Mouse (Mus musculus): ENCODE results near the gene Otulin. TPM values are rescaled to one million over a fixed set of nuclear protein-coding genes. Genes with fewer than 3 reads are reported as not detected.

Otulin gene
- total RNA-seq, 2 experiments from 2014 or later, result 20.5 to 25.8 TPM

DNA sequence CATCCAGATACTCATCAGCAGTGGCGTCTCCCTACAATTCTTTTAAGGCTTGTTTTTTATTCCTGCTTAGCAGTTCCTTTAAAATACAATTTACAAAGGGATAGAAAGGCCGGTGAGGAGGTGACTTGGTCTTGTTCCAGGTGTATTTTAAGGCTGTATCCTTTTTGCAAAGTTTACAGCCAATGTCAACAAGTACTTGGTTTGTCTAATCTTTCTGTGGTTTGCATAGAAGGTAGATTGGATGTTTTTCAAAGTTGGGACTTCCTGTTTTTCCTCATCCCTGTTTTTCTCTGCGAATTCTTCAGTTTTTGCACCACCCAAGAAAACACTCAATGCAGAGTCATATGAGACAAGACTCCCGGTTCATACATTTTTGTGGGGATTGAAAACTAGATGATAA, 101.6 kb downstream of the Otulin start:
- DNase-seq (ENCODE audit: low spot score in 2 of 2), result no peak
- intact Hi-C loops (cut with DNase I), result no loop called here

DNA sequence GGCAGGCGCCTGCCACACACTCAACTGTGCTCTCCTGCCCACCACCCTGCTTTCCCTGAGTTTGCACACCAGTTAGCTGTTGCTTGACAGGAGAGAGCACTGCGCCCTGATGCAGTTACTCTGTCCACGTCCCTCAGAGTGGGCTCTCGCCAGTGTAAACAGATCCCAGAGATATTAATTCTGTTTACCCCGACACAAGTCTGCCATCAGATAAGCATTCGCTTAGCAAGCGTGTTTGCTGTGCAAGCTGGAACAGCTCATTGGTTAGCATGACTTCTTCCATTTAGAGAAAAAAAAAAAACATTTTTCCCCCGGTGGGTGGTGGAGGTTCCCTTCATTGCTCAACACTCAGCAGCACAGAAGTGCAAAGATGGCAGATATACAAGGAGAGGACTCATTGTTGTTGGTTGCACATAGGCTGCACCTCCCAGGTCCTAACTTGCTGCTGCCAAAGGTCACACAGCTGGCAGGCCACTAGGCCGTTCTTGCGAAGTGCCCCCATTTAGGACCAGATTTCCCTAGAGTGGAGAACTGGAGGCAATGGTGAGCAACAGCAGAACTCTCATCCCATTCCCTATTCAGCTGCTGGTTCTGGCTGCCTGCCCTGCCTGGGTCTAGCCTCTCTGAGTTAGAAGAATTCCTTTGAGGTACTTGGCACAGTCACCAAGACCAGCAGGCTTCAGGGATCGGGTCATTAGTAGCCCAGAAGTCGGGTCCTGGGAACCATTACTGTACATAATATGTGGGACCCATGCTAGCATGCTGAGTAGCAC, 105.1 kb downstream of the Otulin start:
- intact Hi-C loops (cut with DNase I), result no loop called here
- no peak for DNase-seq (ENCODE audit: low spot score in 2 of 2)

DNA sequence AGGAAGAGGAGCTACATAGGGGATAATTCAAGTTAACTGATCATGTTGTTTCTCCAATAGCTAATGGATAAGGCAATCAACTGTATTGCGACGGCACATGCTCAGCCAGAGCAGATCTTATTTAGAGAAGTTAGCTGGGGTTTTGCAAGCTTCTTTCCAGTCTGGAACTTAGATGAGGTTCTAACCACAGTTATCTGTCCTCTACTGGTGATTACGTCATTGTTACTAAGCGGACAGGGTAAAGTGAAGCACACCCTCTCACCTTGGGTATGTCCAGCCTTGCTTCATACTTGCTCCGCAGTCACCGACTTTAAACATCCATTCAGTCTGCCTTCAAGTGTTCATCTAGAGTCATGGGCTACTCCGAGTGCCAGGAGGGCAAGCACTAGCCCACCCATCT, 110.6 kb downstream of the Otulin start:
- intact Hi-C loops (cut with DNase I), result no loop called here
- no peak for DNase-seq (ENCODE audit: low spot score in 2 of 2)

DNA sequence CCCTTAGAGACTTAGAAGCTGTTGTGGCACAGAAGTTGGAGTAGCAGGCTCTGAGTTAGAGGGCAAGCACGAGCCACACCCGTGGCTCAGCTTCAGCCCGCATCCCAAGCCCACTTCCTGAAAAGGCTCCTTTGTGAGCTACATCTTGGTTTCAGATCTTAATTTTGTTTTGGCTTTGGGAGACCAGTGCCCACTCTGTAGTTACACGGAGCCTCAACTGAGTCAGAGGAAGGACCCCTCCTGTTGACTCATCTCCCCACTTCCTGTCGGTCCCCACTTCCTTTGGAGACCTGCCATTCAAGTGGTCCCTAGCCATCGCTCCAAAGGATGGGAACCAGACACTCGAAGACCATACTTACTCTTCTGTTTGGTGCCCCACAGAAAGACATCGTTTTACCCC, 112.5 kb downstream of the Otulin start:
- no peak for DNase-seq (ENCODE audit: low spot score in 2 of 2)

DNA sequence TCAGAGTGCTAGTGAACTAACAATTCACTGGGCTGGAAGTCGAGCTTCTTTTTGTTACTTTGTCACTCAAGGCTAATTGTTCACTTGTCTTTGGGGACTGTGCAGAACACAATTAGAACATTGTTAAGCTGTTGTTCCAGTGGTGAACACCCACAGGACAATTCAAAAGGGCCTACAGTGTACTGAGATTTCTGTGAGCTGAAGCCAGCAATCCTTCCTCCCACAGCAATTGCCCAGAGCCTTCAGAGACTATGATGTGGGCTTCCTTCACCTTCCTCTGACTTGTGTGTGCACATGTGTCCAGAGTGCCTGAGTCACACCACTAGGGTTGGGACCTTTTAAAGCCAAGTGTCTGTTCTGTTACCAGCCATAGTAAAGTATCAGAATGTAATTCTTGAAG, 113.6 kb downstream of the Otulin start:
- DNase-seq (ENCODE audit: low spot score in 2 of 2), result no peak

More for the DNA sequence above, 112.5 kb downstream of the Otulin start:
- intact Hi-C loops (cut with DNase I), result no loop called here

DNA sequence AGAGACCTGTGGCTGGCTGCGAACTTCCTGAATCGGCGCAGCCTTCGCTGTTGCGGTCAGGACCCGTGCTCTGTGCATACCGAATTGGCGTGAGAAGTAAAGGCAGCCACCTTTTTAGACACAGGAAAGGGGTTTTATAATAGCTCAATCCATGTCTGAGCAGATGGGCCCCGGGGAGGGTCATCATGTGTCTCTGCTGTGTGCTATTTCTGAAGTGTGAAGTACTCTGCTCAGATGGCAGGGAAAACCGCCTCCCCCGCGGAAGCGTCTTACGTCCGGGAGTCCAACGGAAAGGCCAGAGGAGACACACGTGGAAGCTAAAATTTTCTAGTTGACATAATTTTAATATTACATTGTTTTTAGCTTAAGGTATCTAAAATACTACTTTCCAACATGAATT, 121.5 kb downstream of the Otulin start:
- intact Hi-C loops (cut with DNase I), result no loop called here
- peak; percentile 60 to 65 for DNase-seq (ENCODE audit: low spot score in 2 of 2)

More for the DNA sequence above, 113.6 kb downstream of the Otulin start:
- intact Hi-C loops (cut with DNase I), result no loop called here

DNA sequence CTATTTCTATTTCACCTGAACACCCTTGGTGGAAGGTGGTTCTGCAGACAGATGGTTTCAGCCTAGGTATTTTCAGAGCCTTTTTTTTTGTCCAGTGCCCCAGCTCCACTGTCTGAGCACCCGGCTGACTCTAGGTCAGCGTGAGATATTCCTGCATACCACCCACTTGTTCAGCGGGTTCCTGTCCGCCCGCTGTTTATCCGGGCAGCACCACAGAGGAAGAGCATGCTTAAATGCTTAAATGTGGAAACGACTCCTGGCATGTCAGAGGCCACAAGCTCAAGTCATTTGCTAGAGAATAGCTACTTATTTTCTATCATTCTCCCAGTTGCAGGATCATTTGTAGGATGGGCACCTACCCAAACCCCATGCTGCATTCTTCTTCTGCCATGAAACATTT, 122.3 kb downstream of the Otulin start:
- DNase-seq (ENCODE audit: low spot score in 2 of 2), result no peak
- intact Hi-C loops (cut with DNase I), result no loop called here

DNA sequence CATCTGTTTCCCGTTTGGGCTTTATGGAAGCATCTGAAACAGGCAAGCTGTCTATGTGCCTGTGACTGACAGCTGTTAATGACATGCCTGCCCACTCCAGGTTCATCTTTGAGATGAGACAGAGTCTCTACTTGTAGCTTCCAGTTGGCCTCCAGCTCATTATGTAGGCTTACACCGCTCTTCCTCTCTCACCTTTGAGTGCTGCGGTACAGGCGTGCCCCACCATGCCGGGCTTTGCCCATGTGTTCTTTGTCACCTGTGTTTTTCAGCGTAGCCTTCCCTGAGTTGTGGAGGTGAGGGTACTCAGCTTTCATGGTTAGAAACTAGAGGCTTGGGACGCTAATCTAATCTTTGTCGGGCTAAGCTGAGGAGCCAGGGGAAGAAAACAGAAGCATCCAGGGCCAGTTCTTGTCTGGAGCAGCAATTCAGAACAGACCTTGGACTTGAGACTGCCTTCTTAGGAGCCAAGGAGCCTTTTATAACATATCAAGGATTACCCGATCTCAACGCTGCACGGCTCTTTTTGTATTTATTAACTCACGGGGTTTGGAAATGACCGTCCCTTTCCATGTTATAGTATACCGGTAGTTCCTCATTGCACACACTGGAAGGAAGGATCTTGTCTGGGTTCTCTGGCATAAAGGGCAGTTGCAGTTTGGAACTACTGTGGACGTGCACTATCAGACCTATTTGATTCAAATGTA, 123.4 kb downstream of the Otulin start:
- DNase-seq (ENCODE audit: low spot score in 2 of 2), result no peak
- intact Hi-C loops (cut with DNase I), result no loop called here

DNA sequence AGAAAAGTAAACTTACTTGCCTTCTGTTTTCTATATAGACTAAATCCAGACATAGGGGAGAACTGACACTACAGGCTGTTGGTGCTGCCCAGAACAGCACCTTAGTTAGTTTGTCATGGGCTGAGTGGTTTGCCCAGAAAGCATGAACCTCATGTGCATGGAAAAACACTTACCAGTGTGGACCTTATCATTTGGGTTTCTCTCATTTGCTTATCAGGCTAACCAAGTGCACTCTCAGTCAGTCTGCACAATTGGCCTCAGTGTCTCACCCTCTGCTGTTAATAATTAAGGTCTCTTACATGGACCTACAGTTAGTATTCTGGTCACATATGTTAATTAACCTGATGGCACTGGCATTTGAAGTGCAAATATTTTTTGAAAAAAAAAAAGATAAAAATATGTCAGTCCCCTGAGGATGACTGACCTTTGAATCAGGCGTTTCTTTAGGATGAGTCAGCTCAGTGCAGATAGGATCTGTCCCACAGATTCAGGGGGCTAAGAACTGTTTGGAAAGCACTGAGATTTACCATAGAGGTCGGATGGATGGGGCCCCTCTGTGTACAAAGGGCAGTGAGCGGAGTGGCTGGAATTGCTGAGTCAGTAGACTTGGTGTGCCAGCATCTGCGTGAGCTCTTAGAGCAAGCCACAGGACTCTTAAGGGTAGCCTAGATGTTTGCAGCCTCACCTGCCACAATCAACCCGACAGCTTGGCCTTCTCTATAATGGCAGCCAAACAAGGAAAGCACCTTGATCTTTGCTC, 124.2 kb downstream of the Otulin start:
- DNase-seq (ENCODE audit: low spot score in 2 of 2), result no peak
- intact Hi-C loops (cut with DNase I), result no loop called here

DNA sequence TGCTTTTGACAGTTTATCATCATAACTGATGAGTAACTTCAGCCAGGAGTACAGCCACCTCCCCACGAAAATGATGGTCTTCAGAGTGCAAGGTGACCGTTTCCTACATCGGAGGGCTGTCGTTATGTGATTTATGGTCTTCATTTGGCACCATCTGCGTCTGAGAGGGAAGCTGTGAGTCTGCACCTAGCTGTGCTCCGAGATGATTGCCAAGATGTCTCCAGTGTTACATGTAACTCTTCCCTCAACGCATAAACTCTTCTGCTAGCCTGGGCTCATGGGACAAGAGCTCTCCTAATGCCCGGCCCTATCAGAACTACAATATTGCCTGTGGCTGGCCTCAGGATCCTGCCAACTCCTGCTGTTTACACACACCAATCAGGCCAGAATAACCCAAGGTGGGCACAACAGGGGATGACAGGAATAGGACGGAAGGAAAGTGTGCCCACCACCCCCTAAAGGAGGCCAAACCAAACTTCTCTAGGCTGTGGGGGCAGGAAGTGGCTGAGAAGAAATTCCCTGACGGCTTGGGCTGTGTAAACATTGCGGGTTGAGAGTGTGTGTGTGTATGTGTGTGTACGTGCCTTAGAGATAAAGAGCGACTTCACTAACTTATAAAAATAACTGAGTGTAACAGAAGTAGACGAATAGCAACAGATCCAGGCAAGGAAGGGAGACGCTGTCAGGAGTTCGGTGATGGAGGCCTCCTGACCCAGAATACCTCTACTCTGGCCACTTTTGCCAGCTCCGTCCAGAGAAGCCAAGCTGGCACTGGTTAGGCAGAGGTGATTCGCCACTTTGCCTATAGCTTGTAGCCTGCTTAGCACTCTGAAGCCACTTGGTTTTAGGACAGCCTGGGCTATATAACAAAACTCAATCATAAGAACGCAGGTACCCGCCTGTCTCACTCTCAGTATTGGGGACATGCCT, 126.4 kb downstream of the Otulin start:
- DNase-seq (ENCODE audit: low spot score in 2 of 2), result no peak
- intact Hi-C loops (cut with DNase I), result loop anchor here (5.0 kb wide), 1 partner anchor 37 kb away; the partner anchor contains the start of gene Ank

DNA sequence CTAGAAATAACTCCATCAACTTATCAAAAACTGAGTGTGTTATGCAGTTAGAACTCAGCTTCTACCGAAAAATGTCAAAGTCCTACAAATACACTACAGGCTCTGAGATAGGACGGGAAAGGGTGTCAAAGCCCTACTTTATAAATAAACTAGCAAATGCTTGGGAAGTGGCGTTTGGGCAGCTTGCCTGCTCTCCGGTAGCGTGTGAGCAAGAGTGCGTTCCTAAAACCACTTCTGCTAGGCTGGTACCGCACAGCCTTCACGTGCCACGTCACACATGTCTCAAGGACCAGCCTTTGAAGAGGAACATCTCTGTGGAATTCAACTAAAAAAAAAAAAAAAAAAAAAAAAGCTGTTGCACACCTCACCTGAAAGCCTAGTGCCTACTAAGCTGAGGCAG, 127.3 kb downstream of the Otulin start:
- DNase-seq (ENCODE audit: low spot score in 2 of 2), result peak; percentile 55 to 69
- intact Hi-C loops (cut with DNase I), result loop anchor here (5.0 kb wide), 1 partner anchor 36 kb away; the partner anchor contains the start of gene Ank

DNA sequence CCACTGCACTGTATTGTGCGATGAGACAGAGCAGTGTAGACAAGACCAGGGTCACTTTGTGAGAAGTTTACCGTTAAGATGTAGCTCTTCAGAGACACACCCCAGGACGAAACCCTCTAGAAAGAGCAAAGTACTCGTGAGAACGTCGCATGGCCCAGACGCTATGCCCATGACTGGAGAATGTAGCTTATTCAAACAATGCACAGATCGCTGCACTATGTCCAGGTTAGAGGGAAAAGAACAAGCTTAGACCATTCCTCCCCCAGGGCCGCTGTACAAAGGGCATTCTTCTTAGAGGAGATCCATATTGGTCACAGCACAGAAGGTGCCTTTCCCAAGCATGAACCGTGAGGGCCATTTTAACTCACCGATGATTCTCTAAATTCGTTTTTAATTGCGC, 128.2 kb downstream of the Otulin start:
- intact Hi-C loops (cut with DNase I), result loop anchor here (5.0 kb wide), 1 partner anchor 35 kb away; the partner anchor contains the start of gene Ank
- no peak for DNase-seq (ENCODE audit: low spot score in 2 of 2)

DNA sequence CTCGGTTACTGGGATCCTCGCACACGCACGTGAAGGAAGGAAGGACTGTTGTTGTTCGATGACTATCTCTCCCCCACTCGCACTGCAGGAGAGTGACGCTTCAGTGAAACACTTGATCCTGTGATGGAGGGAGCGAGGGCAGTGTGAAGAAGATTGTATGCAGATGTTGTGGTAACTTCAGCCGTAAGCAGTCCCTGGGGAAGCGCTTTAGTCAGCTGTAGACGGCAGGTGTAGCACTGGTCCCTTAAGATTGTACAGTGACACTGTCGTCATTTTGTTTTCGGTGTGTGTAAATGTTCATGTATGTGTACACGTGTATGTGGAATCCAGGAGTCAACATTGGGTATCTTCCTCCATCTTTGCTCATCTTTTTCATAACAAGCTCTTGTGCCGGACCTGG, 130.1 kb downstream of the Otulin start:
- DNase-seq (ENCODE audit: low spot score in 2 of 2), result no peak
- intact Hi-C loops (cut with DNase I), result loop anchor here (5.0 kb wide), 1 partner anchor 33 kb away; the partner anchor contains the start of gene Ank

DNA sequence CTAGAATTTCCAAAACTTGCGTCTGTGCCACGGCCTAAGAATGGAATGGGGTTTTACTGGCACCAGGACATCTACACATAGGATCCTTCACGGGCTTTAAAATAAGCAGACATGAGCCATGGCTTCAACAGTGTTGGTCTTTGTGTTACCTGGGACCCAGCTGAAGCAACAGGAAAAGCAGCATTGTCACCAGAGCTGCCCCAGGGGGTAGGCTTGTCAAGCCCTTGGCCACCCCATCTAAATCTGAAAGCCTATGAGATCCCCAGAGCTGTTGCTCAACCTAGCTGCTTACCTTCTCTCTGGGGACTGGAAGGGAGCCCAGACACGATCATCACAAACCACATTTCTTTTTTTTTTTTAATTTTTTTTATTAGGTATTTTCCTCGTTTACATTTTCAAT, 132.4 kb downstream of the Otulin start:
- intact Hi-C loops (cut with DNase I), result no loop called here
- DNase-seq (ENCODE audit: low spot score in 2 of 2), result no peak

DNA sequence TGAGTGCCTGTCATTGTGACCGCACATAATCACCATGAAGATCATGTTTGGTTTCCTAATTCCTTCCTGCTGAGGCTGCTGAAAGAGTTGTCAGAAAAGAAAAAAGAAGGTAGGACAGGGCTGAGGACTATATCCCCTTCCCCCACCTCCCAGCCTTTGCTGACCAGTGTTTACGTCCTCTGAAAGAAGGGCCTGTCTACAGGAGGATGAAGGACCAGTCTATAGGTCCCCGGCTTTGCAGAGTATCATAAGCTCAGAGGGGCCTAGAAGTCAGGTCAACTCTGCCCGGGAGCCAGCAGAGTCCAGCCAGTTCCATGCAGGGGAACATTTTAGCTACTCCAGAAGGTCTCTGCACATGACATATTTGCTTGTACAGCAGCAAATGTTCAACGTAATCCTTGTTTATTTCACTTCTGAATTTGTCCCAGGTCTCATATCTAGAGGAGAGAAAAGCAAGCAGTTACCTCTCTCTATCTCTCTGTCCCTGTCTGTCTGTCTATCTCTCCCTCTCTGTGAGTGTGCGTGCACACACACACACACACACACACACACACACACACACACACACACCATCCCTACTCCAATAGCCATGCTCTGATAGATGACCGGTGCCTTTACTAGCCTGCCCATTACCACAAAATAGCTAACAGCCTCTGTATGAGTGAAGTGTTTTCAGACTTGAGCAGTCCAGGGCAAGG, 133.0 kb downstream of the Otulin start:
- intact Hi-C loops (cut with DNase I), result no loop called here
- no peak for DNase-seq (ENCODE audit: low spot score in 2 of 2)

DNA sequence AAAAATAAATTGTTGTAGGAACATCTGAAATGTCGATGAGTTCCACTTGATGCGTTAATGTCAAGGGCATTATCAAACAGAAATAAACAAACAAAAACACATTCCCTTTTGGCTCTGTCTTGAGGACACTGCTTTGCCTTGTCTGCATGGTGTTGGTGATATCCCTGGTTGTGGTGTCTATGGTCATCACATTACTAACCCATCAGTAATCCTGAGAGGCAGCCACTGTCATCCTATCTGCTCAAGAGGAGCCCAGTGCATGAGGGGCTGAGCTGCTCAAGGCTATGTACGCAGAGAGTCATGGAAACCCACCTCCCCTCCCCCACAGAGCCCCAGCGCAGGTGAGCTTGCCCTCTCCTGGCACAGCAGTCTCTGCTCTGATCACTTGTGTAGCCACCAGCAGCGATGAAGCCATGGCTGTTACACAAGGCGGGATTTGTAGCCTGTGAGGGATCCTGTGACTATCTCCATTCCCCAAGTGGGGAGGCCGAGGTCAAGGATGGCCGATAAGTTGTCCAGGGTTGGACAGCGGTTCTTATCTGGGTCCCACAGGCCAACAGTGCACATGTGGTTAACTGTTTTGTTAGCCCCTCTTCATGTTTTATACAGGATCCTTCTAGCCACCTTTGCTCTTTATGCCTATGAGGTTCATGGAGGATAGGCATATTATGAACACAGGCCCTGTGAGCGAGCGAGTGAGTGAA, 133.7 kb downstream of the Otulin start:
- intact Hi-C loops (cut with DNase I), result no loop called here
- no peak for DNase-seq (ENCODE audit: low spot score in 2 of 2)

DNA sequence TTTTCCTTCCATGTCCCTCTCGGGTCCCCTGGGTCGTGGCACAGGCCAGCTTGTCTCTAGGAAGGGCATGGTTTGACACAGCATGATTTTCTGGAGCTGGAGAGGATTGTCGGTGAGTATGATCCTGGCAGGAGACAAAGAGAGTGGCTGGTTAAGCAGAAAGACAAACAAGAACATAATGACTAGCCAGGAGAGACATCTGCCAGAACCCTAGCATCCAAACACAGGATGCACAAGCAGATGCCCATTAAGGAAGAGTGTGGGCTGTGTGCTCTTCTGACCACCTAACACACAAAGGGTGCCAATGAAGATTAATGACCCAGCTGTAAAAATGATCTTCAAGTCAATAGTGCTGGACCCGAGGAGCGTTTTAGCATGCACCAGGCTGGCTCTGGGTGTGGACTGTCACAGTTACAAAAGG, 134.5 kb downstream of the Otulin start:
- intact Hi-C loops (cut with DNase I), result no loop called here
- no peak for DNase-seq (ENCODE audit: low spot score in 2 of 2)

DNA sequence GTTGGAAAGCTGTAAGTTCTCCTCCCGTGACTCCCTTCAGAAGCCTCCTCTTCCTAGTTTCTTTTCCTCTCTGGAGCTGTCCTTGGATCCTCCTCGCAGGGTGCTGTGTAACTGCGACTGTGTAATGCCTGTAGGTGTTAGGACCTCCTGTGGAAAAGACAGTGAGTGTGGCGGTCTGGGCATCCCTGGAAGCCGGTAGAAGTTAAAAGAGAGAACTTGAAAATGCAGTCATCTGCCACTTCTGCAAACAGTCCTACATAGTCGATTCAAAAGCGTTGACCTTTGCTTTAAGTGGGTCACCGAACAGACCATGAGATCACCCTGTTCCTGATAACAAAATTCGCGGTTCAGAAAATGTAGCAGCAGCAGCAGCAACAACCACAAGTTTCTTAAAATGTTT, 137.0 kb downstream of the Otulin start:
- DNase-seq (ENCODE audit: low spot score in 2 of 2), result no peak
- intact Hi-C loops (cut with DNase I), result no loop called here
